Mouse (Mus musculus) olfactory bulb, adult 2 months (tissue): ENCODE results near the gene Dpf3. TPM values are rescaled to one million over a fixed set of nuclear protein-coding genes. Genes with fewer than 3 reads are reported as not detected.

ENCODE experiments used
- H3K27ac ChIP-seq: fragments of 200-500 bp; 2 replicates; pipeline ENCODE4 v1.5.1; 2012; ENCODE audit warnings: low read depth, low read length; ENCODE audit not compliant: insufficient read depth
- H3K4me1 ChIP-seq: fragments of 200-500 bp; 2 replicates; pipeline ENCODE4 v1.6.1; 2012; ENCODE audit warnings: low read length; ENCODE audit not compliant: control insufficient read depth, insufficient read depth
- H3K4me3 ChIP-seq: fragments of 200-500 bp; 2 replicates; pipeline ENCODE4 v1.5.1; 2012; ENCODE audit warnings: mild to moderate bottlenecking, low read depth, low read length, moderate library complexity; ENCODE audit not compliant: insufficient read depth
- CTCF ChIP-seq: fragments of 200-500 bp; IDR thresholded peaks from 2 replicates; pipeline ENCODE4 v1.5.1; 2012; ENCODE audit warnings: low read depth, mild to moderate bottlenecking, low read length, moderate library complexity; ENCODE audit not compliant: insufficient read depth
- POLR2A ChIP-seq: fragments of 200-500 bp; IDR thresholded peaks from 2 replicates; pipeline ENCODE4 v1.6.1; 2012; ENCODE audit warnings: mild to moderate bottlenecking, low read depth, low read length, moderate library complexity; ENCODE audit not compliant: insufficient read depth
- WGBS: fragments of 180-500 bp; shearing (Covaris S2); methylation state at CpG from one replicate; pipeline ENCODE4 v1.1.7; 2018; 5-methylcytosine and 5-hydroxymethylcytosine counted together
- polyA plus RNA-seq: library from polyadenylated mRNA; stranded (reverse); fragments of >200 nt; gene quantifications from 2 replicates; pipeline ENCODE4 v1.2.4, GENCODE M21; 2012; ENCODE audit warnings: low replicate concordance; ENCODE audit not compliant: missing spikeins, insufficient read depth, insufficient read length

Dpf3 gene
- polyA plus RNA-seq, 1 experiment: not detected

DNA sequence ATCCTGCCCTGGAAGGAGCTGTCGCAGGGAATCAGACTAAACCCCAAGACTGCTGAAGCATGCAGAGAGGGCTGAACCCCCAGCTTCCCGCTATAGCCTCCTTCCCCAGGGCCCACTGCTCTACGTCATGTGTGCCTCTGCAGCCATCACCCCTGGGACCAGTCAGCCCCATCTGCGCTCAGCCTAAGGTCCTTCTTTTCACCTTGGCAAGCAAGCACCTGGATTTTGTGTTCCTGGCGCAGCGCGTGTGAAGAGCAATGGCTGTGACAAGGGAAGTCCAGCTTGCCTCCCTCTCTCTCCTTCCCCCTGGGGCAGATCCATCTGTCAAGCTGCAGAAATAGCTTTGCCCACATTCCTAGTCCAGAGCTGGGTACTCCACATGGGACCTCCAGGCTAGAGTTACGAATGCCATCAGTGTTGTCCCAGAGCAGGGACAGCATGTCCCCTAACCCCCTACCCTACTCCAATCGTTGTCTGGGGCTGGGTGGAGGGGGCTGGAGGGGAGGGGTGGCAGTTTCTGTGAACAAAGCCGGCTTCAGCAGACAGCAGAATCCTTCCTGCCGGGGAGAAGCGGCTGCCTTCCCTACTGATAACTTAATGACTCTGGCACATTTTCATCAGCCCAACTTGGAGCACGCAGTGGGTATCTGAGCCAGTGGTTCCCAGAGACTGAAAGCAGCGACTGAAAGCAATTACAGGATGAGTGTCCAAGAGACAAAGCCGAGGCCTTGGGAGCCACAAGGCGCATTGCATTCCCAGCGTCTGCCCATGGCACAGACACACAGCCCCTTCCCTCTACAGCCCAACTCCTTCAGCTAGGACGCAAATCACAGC, 185.0 kb downstream of the Dpf3 start:
- peaks cover 22% of the 10 kb centered on the region for H3K4me1 ChIP-seq
- 35% methylated on average over 18 of the region's 18 CpGs for WGBS
- no peak for TF ChIP-seq CTCF
- TF ChIP-seq POLR2A: no peak
- peak overlapping the region; percentile 58 for H3K27ac ChIP-seq
- no peak overlapping the region for H3K4me3 ChIP-seq

GRCm38 (mm10) chr12:83301616-83302319, 185.7 kb downstream of the Dpf3 start:
- WGBS: 68% methylated on average over 18 of the region's 18 CpGs
- H3K4me3 ChIP-seq: no peak overlapping the region
- TF ChIP-seq POLR2A: no peak
- TF ChIP-seq CTCF: no peak
- peak overlapping the region; percentile 53 for H3K27ac ChIP-seq
- H3K4me1 ChIP-seq: peaks cover 22% of the 10 kb centered on the region

- TF ChIP-seq CTCF: no peak
- Histone ChIP-seq H3K4me3 (no peak overlapping the region), H3K4me1 (peaks cover 19% of the 10 kb centered on the region), H3K27ac (no peak overlapping the region)
- 75% methylated on average over 5 of the region's 5 CpGs for WGBS
Observed at GRCm38 (mm10) chr12:83298358-83298757, 189.2 kb downstream of the Dpf3 start.

DNA sequence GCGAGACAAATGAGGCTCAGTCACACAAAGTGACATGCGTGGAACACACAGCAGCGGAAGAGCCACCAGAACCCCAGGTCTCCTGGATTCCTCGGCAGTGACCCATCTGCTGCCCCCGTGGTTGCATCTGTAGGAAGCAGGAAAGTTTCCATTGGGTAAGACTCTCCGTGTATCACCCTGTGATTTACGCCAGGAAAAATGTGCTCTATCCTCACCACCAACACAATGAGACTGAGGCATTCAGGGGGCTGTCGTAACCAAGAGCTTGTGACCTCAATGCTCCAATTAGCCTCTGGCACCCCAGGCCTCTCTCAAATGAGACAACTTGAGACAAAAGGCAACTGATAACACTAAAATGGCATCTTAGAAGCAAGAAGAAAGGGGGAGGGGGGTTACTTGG, 192.5 kb downstream of the Dpf3 start:
- Histone ChIP-seq H3K27ac (no peak overlapping the region), H3K4me1 (no peaks in the 10 kb centered on the region), H3K4me3 (no peak overlapping the region)
- 78% methylated on average over 8 of the region's 8 CpGs for WGBS
- TF ChIP-seq POLR2A (no peak), CTCF (no peak)

- no peak overlapping the region for H3K27ac ChIP-seq
- TF ChIP-seq CTCF (no peak), POLR2A (no peak)
- H3K4me1 ChIP-seq: peaks cover 5% of the 10 kb centered on the region
- WGBS: 81% methylated on average over 5 of the region's 5 CpGs
- no peak overlapping the region for H3K4me3 ChIP-seq
Observed at GRCm38 (mm10) chr12:83291915-83292314, 195.6 kb downstream of the Dpf3 start.

GRCm38 (mm10) chr12:83286496-83287492, 200.7 kb downstream of the Dpf3 start:
- H3K4me3 ChIP-seq: no peak overlapping the region
- peak overlapping the region; percentile 47 for H3K27ac ChIP-seq
- TF ChIP-seq CTCF (no peak), POLR2A (no peak)
- 32% methylated on average over 17 of the region's 17 CpGs for WGBS
- H3K4me1 ChIP-seq: peaks cover 11% of the 10 kb centered on the region

DNA sequence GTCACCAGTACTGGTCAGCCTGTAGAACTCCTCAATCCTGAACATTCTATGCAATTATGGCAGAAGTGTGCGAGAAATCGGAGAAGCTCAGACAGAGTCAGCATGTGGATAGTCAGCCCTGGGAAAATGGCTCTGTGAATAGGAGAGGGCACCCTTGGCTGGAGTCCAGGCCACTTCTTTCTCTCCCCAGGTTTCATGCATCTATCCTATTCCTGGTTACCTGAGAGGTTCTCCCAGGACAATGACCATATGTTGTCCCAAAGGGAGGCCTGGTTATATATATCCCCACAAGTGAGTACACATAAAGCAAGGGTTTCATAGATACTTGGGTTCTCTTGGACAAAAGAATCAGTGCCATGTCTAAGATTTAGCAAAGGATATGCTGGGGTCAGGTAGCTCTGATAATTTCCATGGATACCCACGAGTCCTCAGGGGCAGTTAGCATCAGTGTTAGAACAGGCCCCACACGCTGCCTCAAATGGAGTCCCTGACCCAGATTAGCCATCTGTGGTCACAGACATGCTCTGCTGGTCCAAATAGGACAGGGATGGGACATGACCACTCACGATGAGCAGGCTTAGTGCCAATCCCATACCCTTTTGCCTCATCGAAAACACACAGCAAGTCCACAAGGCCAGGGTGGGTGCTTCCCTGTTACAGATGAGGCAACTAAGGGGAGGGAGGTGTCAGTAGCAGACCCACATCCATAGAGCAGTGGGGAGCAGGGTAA, 203.8 kb downstream of the Dpf3 start:
- 96% methylated on average over 6 of the region's 6 CpGs for WGBS
- Histone ChIP-seq H3K4me1 (peaks cover 14% of the 10 kb centered on the region), H3K4me3 (no peak overlapping the region), H3K27ac (no peak overlapping the region)
- no peak for TF ChIP-seq POLR2A
- no peak for TF ChIP-seq CTCF

DNA sequence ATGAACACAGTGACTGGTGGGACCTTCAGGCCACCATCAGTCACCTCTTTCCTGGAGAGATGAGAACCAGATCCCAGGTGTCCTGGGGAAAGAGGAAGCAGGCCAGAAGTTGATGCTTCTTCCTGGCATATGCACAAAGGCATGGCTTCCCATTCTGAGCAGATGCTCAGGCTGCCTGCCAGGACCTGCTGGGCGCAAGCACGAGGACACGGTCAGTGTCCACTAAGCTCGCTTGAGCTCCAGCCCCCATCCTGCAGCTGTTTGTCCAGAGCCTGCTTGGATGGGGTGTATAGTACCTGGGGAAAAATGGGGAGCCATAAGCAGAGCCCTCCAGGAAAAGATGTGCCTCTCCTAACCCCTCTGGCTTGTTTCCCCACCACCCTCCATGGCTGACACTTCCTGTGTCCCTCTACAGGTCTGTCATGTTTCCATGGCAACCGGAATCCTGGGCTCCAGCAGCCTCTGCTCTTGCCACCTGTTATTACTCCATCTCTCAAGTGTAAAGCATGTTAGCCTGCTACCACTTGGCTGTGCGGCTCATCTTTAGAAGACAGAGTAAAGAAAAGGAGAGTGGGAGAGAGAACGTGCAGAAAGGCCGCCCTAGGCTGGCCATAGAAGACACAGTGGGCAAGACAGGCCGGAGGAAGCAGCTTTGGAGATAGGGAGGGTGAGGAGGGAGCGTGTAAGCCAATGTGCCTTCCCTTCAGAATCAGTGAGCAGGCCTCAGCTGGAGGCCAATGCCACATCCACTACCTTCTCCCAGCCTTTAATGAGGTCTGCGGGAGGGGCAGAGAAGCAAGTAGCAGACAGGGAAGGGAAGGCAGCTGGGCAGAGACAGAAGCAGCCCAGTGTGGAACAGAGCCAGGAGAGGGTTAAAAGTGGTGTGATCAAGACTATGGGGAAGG, 209.7 kb downstream of the Dpf3 start:
- 46% methylated on average over 11 of the region's 11 CpGs for WGBS
- no peak overlapping the region for H3K4me3 ChIP-seq
- peak overlapping the region; percentile 49 for H3K27ac ChIP-seq

More for the DNA sequence above, 209.7 kb downstream of the Dpf3 start:
- peaks cover 17% of the 10 kb centered on the region for H3K4me1 ChIP-seq
- TF ChIP-seq CTCF (no peak), POLR2A (no peak)
